Mouse (Mus musculus) lung, embryonic 16.5 days (tissue): ENCODE measurements around the gene Scfd2. TPM values are rescaled to one million over a fixed set of nuclear protein-coding genes. Genes with fewer than 3 reads are reported as not detected.

ENCODE experiments used
- ATAC-seq: fragments of 200-750 bp; cut with Nextera tagmentation; 2 replicates; pipeline ENCODE4 v1.8.0; 2017; ENCODE audit warnings: low read depth, mild to moderate bottlenecking, moderate library complexity
- H3K27ac ChIP-seq: fragments of 300-500 bp; sonication (generic); 2 replicates; pipeline ENCODE4 v1.5.1; 2014; ENCODE audit warnings: mild to moderate bottlenecking, control low read depth, low read length
- H3K27me3 ChIP-seq: fragments of 300-500 bp; sonication (generic); 2 replicates; pipeline ENCODE4 v1.6.1; 2014; ENCODE audit warnings: low read depth, low read length, mixed read lengths; ENCODE audit not compliant: control insufficient read depth, insufficient read depth
- H3K36me3 ChIP-seq: fragments of 300-500 bp; sonication (generic); 2 replicates; pipeline ENCODE4 v1.6.1; 2014; ENCODE audit warnings: low read length; ENCODE audit not compliant: control insufficient read depth, insufficient read depth
- H3K4me1 ChIP-seq: fragments of 300-500 bp; sonication (generic); replicated peaks from 2 replicates; pipeline ENCODE4 v1.6.1; 2014; ENCODE audit warnings: low read length, mixed read lengths; ENCODE audit not compliant: control insufficient read depth, insufficient read depth
- H3K4me2 ChIP-seq: fragments of 300-500 bp; sonication (generic); 2 replicates; pipeline ENCODE4 v1.6.1; 2014; ENCODE audit warnings: low read depth, low read length, control low read depth
- H3K4me3 ChIP-seq: fragments of 300-500 bp; sonication (generic); 2 replicates; pipeline ENCODE4 v1.5.1; 2014; ENCODE audit warnings: mild to moderate bottlenecking, low read length, control low read depth
- H3K9ac ChIP-seq: fragments of 300-500 bp; sonication (generic); 2 replicates; pipeline ENCODE4 v1.6.1; 2014; ENCODE audit warnings: low read length, control low read depth
- H3K9me3 ChIP-seq: fragments of 300-500 bp; sonication (generic); 2 replicates; pipeline ENCODE4 v1.6.1; 2016; ENCODE audit warnings: low read length; ENCODE audit not compliant: control insufficient read depth
- WGBS: fragments of 180-500 bp; shearing (Covaris S2); extraction: QIAGEN DNeasy Blood & Tissue Kit; methylation state at CpG from one replicate; pipeline ENCODE4 v1.1.7; 2014; 5-methylcytosine and 5-hydroxymethylcytosine counted together
- polyA plus RNA-seq: library from polyadenylated mRNA; unstranded; fragments of >200 nt; fragmentation: Nextera tagmentation; extraction: Ambion mirVana; gene quantifications from 2 replicates; pipeline ENCODE4 v1.2.1, GENCODE M21; 2015

Gene Scfd2
- polyA plus RNA-seq, 1 experiment from 2014 or later, result 19.1 TPM

GRCm38 (mm10) chr5:74300140-74300539 lies 231.4 kb downstream of the Scfd2 start:
- Histone ChIP-seq H3K4me1 (peaks cover 40% of the 10 kb centered on the region), H3K9me3 (no peaks in the 10 kb centered on the region), H3K27ac (peak overlapping the region; percentile 15; the same call in 1 of the 2 replicates), H3K36me3 (no peaks in the 10 kb centered on the region), H3K27me3 (no peaks in the 10 kb centered on the region), H3K4me3 (no peak overlapping the region), H3K9ac (no peak overlapping the region), H3K4me2 (no peak overlapping the region)
- 0 out of 2 replicates have a peak, but pooled peaks have one; percentile 8 for ATAC-seq
- WGBS, result 48% methylated on average over 4 of the region's 4 CpGs

- H3K4me1 ChIP-seq, result peaks cover 46% of the 10 kb centered on the region
- no peaks in the 10 kb centered on the region for H3K36me3 ChIP-seq
- H3K27me3 ChIP-seq, result no peaks in the 10 kb centered on the region
- ATAC-seq, result no peak
- no peak overlapping the region for H3K4me2 ChIP-seq
- H3K27ac ChIP-seq, result peak overlapping the region; percentile 86; the same call in 1 of the 2 replicates
- H3K9me3 ChIP-seq, result no peaks in the 10 kb centered on the region
- H3K4me3 ChIP-seq, result no peak overlapping the region
- 82% methylated on average over 5 of the region's 5 CpGs for WGBS
- H3K9ac ChIP-seq, result no peak overlapping the region
Observed at GRCm38 (mm10) chr5:74297113-74297512, 234.4 kb downstream of the Scfd2 start.

- peak; percentile 80 for ATAC-seq
- Histone ChIP-seq H3K4me2 (no peak overlapping the region), H3K36me3 (no peaks in the 10 kb centered on the region), H3K27me3 (no peaks in the 10 kb centered on the region), H3K4me1 (peaks cover 50% of the 10 kb centered on the region), H3K27ac (peak overlapping the region; percentile 89), H3K4me3 (no peak overlapping the region), H3K9me3 (no peaks in the 10 kb centered on the region), H3K9ac (no peak overlapping the region)
- WGBS, result 52% methylated on average over 5 of the region's 5 CpGs
Observed at GRCm38 (mm10) chr5:74296096-74296495, 235.5 kb downstream of the Scfd2 start.

GRCm38 (mm10) chr5:74293513-74293912 lies 238.0 kb downstream of the Scfd2 start:
- WGBS, result 40% methylated on average over 5 of the region's 5 CpGs
- peaks cover 38% of the 10 kb centered on the region for H3K4me1 ChIP-seq
- H3K9me3 ChIP-seq, result no peaks in the 10 kb centered on the region
- H3K9ac ChIP-seq, result no peak overlapping the region
- H3K4me3 ChIP-seq, result no peak overlapping the region
- no peak overlapping the region for H3K4me2 ChIP-seq
- H3K36me3 ChIP-seq, result no peaks in the 10 kb centered on the region
- no peaks in the 10 kb centered on the region for H3K27me3 ChIP-seq
- H3K27ac ChIP-seq, result peak overlapping the region; percentile 34; the same call in 1 of the 2 replicates
- ATAC-seq, result peak; percentile 6; the same call in 1 of the 2 replicates

- no peak for ATAC-seq
- peaks cover 38% of the 10 kb centered on the region for H3K4me1 ChIP-seq
Observed at GRCm38 (mm10) chr5:74292050-74292449, 239.5 kb downstream of the Scfd2 start.

GRCm38 (mm10) chr5:74291575-74291974 lies 240.0 kb downstream of the Scfd2 start:
- H3K4me2 ChIP-seq, result 0 out of 2 replicates have a peak overlapping the region, but pooled peaks have one; percentile 23
- peak overlapping the region; percentile 92 for H3K27ac ChIP-seq
- peak overlapping the region; percentile 36; the same call in 1 of the 2 replicates for H3K9ac ChIP-seq
- no peak overlapping the region for H3K4me3 ChIP-seq
- no peaks in the 10 kb centered on the region for H3K9me3 ChIP-seq
- H3K36me3 ChIP-seq, result no peaks in the 10 kb centered on the region
- H3K27me3 ChIP-seq, result no peaks in the 10 kb centered on the region
- peaks cover 36% of the 10 kb centered on the region for H3K4me1 ChIP-seq
- peak; percentile 79 for ATAC-seq
- WGBS, result 46% methylated on average over 9 of the region's 9 CpGs

More at GRCm38 (mm10) chr5:74292050-74292449, 239.5 kb downstream of the Scfd2 start:
- Histone ChIP-seq H3K4me2 (no peak overlapping the region), H3K27ac (peak overlapping the region; percentile 92), H3K36me3 (no peaks in the 10 kb centered on the region), H3K27me3 (no peaks in the 10 kb centered on the region), H3K9ac (no peak overlapping the region), H3K9me3 (no peaks in the 10 kb centered on the region), H3K4me3 (no peak overlapping the region)
- 64% methylated on average over 2 of the region's 2 CpGs for WGBS

- no peak overlapping the region for H3K4me2 ChIP-seq
- H3K27me3 ChIP-seq, result no peaks in the 10 kb centered on the region
- H3K27ac ChIP-seq, result no peak overlapping the region
- peaks cover 34% of the 10 kb centered on the region for H3K4me1 ChIP-seq
- H3K4me3 ChIP-seq, result no peak overlapping the region
- H3K9me3 ChIP-seq, result no peaks in the 10 kb centered on the region
- WGBS, result 75% methylated on average over 6 of the region's 6 CpGs
- H3K9ac ChIP-seq, result no peak overlapping the region
- no peak for ATAC-seq
- no peaks in the 10 kb centered on the region for H3K36me3 ChIP-seq
Observed at GRCm38 (mm10) chr5:74289957-74290356, 241.6 kb downstream of the Scfd2 start.

- Histone ChIP-seq H3K4me3 (no peak overlapping the region), H3K4me1 (peaks cover 23% of the 10 kb centered on the region), H3K27ac (no peak overlapping the region), H3K4me2 (no peak overlapping the region), H3K9me3 (no peaks in the 10 kb centered on the region), H3K36me3 (no peaks in the 10 kb centered on the region), H3K9ac (no peak overlapping the region), H3K27me3 (no peaks in the 10 kb centered on the region)
- no peak for ATAC-seq
- 80% methylated on average over 2 of the region's 2 CpGs for WGBS
Observed at GRCm38 (mm10) chr5:74288206-74288605, 243.4 kb downstream of the Scfd2 start.

- WGBS, result 70% methylated on average over 4 of the region's 4 CpGs
- no peak for ATAC-seq
Observed at GRCm38 (mm10) chr5:74286301-74286700, 245.3 kb downstream of the Scfd2 start.

More at GRCm38 (mm10) chr5:74286301-74286700, 245.3 kb downstream of the Scfd2 start:
- H3K9ac ChIP-seq, result no peak overlapping the region
- H3K27ac ChIP-seq, result no peak overlapping the region
- H3K4me3 ChIP-seq, result no peak overlapping the region
- H3K4me1 ChIP-seq, result peaks cover 10% of the 10 kb centered on the region; the same call in 1 of the 2 replicates
- H3K4me2 ChIP-seq, result no peak overlapping the region
- H3K27me3 ChIP-seq, result no peaks in the 10 kb centered on the region
- H3K9me3 ChIP-seq, result no peaks in the 10 kb centered on the region
- H3K36me3 ChIP-seq, result no peaks in the 10 kb centered on the region
